Mouse (Mus musculus): ENCODE measurements at regions not wholly inside any gene's neighbourhood (a gene's known extent, or its start where the extent isn't known, plus 50 kb on each side); places are given as distances from the start of the nearest gene placed in this dataset.

DNA sequence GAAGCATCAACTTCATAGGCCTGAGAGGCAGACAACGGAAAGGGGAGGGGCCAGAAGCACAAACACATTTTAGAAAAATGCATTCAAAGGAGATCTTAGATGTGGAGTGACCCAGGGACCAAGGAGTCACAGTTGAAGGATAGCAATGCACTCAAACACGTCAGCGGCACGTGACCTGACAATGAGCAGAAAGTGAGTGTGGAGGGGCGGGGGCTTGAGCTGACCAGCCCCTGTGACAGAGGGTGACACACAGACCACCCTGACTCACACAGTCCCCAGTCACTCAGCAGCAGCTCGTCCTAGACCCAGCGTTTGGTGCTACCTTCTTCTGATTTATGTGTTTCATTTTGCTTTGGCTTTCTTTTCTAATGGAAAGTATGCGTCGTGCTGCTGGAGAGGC lies 1111.5 kb downstream of the Synb start:
- H3K27me3 ChIP-seq: no peaks in the 10 kb centered on the region
- H3K9ac ChIP-seq: no peak overlapping the region
- no peak for ATAC-seq (ENCODE audit: insufficient read depth)
- WGBS (ENCODE audit: insufficient replicate concordance): 51% methylated on average over 9 of the region's 9 CpGs
- no peaks in the 10 kb centered on the region for H3K4me1 ChIP-seq (replicated peaks)
- H3K27ac ChIP-seq (replicated peaks): no peak overlapping the region
- H3K4me3 ChIP-seq (replicated peaks): no peak overlapping the region
- H3K36me3 ChIP-seq (replicated peaks): no peaks in the 10 kb centered on the region
- no peaks in the 10 kb centered on the region for H3K9me3 ChIP-seq (replicated peaks)
- no peak overlapping the region for H3K4me2 ChIP-seq

DNA sequence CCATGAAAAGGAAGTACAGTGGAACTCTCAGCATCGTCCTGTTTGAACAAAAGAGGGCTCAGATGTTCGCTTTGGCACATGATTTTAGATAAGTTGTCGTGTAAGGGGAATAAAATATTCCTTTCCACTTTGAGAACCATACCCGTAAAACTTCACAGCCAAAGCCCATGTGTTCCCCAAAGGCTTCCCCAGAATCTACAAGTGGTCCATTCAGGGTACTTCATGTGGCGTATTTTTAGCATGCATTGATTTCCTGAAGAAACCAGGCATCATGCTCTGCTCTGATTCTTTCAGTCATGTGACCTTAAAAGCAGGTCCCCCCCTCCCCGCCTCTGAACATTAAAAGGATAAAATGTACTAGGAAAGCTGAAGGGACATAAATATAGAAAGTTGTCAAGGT lies 1112.9 kb downstream of the Synb start:
- ATAC-seq (ENCODE audit: insufficient read depth): no peak
- no peaks in the 10 kb centered on the region for H3K27me3 ChIP-seq
- no peak overlapping the region for H3K4me2 ChIP-seq
- H3K9me3 ChIP-seq (replicated peaks): no peaks in the 10 kb centered on the region
- WGBS (ENCODE audit: insufficient replicate concordance): 65% methylated on average over 6 of the region's 6 CpGs
- H3K4me1 ChIP-seq (replicated peaks): no peaks in the 10 kb centered on the region
- H3K4me3 ChIP-seq (replicated peaks): no peak overlapping the region
- H3K36me3 ChIP-seq (replicated peaks): no peaks in the 10 kb centered on the region
- H3K9ac ChIP-seq: no peak overlapping the region
- H3K27ac ChIP-seq (replicated peaks): no peak overlapping the region

Measured in liver, embryonic 15.5 days (tissue).